Mouse (Mus musculus) layer of hippocampus, adult 9-11 months (tissue): ENCODE measurements around the gene Olfr1249.
"Not testable (repeated sequence)": the region's sequence is repeated elsewhere in the genome, so short reads cannot be mapped to it uniquely, and the experiment has no call there.

Experiments
- DNase-seq: peaks from one replicate; pipeline ENCODE4 v3.0.0; 2022

The Olfr1249 gene

GRCm38 (mm10) chr2:89634883-89635282 lies at the start of gene Olfr1249:
Gene Olfr1249, minus strand, starts transcription at chr2:89634983.
- DNase-seq, result no peak

- DNase-seq, result no peak
These were observed 37.1 kb upstream of the Olfr1249 start, which contains the start of gene Olfr1251 for GRCm38 (mm10) chr2:89671836-89672235. Gene Olfr1251, minus strand, starts transcription at chr2:89671936.

GRCm38 (mm10) chr2:89661367-89661766 lies 26.6 kb upstream of the Olfr1249 start, which contains the start of gene Olfr1250:
Gene Olfr1250, minus strand, starts transcription at chr2:89661467.
- DNase-seq, result no peak

- DNase-seq, result not testable (repeated sequence)
These were observed 16.6 kb downstream of the Olfr1249 start, which contains the start of gene Olfr1248 for GRCm38 (mm10) chr2:89618145-89618544. Gene Olfr1248, minus strand, starts transcription at chr2:89618245.

- DNase-seq, result no peak
These were observed 20.8 kb downstream of the Olfr1249 start, which contains the start of gene Olfr1247 for GRCm38 (mm10) chr2:89614030-89614429. Gene Olfr1247, minus strand, starts transcription at chr2:89614130.

GRCm38 (mm10) chr2:89593057-89593456 lies 41.7 kb downstream of the Olfr1249 start, which contains the start of gene Olfr1246:
Gene Olfr1246, minus strand, starts transcription at chr2:89593157.
- no peak for DNase-seq
